Mouse (Mus musculus) heart, adult 11 months (tissue): ENCODE results near the gene Stac2.

Experiments
- DNase-seq: peaks from one replicate; pipeline ENCODE4 v3.0.0; 2022

Stac2 gene

DNA sequence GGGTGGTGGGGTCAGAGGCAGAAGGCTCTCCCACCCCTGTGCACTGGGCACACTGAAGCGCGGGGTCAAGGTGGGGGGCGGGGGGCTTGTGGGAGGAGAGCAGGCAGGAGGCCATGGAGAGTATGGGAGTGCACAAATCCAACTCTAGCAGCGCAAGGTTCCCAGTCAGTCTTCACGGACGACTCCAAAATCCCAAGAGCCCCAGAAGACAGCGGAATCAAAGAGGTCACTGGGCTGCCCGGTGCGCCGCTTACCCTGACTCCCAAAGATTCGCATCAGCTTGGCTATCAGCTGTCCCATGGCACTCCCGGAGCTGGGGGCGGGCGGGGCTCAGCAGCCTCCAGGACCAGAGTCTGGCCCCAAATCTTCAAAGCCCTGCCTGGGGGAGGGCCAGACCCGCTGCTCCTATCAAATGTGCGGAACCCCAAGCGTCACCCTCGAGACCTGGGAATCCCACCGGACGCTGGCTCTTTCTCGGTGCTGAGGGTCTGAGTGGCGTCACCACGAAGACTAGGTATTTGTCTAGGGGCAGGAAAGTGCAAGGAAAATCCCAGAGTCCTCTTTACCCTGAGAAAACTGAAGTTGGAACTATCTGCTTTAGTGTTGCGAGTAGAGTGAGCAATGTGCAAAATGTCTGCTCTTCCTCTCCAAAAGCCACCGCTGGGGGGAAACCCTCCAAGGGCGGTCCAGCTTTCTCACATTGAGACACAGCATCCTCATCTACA is 57.5 kb downstream of the Stac2 start, which contains the start of gene Arl5c:
Arl5c (minus strand) TSS at position 618 of the 725 bp plus-strand sequence.
- peak; percentile 98 for DNase-seq

DNA sequence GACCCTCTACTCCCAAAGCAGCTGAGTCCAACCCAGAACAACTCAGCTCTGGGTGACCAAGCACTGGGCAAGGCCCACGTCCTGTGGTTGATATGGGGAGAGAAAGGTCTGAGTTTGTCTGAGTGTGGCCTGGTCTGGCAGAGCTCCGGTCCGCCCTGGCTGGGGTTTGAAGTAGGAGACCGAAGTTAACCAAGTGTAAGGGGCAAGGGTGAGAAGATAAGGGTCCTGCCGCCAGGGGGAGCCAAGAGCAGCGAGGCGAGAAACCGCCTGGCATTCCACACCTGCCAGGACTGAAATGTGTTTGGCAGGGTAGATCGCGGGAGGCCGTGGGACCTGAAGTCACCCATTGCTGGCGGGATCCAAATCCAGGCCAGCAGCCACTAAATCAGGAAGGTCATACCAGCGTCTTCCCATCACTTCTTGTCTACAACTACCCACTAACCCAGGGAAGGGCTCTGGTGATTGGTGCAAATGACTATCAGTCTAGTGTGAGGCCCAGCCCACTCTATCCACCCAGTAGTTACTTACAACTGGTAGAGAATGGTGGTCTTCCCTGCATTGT is 58.6 kb downstream of the Stac2 start:
- DNase-seq = peak; percentile 98

DNA sequence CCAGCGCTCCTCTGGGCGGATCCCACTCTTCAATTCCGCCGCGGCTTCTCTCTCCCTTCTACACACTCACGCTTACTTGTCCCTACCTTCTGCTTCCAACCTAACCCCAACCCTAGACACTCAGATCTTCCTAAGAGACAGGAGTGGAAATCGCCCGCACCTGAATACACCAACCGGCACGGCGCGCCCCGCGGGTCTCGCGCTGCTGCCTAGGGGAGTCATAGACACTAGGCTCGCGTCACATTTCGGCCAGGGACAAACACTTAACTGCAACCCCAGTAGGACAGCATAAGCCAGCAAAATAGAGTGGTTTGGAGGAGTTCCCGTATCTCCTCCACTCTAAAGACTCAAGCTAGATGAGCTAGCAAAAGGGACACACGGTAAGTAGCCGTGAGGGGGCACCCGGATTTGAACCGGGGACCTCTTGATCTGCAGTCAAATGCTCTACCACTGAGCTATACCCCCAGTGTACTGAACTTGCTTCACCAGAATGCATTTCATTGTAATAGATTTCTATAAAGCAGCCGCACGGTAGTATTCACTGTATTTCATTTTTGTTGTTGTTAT is 64.6 kb downstream of the Stac2 start:
- peak; percentile 98 for DNase-seq

DNA sequence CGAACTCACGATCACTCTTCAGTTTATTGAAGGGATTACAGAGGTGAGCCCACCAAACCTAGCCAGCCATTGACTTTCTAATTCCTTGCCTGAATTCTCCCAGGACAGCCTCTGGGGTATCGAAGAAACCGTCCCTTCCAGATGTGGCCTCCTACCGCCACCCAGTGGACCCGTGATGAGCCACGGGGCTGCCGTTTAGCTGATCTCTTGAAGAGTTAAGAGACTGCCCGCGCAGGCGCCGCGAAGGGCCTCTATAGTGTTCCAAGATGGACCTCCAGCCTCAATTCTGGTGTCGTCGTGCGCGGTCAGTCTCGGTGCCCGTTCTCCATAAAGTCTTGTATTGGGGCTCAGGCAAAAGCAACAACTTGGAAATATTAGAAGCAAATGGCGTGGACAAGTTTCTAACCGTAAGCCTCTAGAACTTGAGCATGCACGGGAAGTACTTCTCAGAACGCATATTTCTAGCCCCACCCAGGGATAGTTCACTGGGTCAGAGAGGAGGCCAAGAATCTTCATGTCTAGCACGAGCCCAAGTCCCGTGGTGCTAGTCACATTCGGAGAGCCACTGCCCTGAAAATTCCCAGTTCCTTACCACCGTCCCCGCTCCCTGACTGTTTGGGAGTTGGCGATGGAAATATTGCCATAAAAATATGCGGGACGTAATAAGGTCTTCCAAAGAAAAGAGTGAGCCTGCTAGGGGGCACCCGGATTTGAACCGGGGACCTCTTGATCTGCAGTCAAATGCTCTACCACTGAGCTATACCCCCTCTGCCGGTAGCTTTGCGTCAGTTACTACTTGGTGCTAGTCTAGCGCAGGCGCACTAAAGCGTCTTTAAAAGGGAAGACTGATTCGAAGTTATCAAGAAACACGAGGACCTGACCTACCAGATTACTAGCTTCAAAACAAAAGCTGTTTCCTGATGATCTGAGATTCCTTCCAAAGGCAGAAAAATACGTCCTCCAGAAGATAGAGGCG is 65.4 kb downstream of the Stac2 start:
- DNase-seq = peak; percentile 99

DNA sequence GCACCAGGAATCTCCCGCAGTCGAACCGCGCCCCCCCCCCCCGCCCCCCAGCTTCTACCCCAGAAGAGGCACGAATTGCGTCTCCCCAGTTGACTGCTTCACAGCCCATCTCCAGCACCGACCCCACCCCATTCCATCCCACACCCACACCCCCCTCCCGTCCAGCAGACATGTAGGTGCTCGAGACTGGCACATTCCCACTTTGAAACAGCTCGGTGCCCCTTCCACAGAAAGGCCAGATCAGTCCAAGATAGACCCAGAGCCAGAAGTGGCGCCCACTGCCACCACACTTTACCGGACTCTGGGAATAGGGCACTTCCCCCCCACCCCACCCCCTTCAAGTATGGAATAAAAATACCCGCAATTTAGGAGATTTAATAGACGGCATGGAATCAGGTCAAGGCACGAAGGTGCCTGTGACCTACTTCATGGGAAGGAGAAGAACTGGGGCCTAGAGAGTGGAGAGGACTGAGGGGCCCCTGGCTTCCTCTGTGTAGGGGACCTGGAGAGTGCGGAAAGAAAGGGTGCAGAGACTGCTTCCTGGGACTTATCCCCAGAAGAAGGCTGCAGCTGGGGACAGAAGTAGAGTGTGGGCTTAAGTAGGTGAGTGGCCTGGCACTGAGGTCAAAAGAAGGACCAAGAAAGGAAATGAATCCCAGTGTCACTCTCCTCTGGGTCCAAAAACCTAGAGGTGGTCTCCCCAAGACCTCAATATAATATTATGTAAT is 66.4 kb downstream of the Stac2 start:
- peak; percentile 95 for DNase-seq
